Mouse (Mus musculus): Measurements from ENCODE around the gene Cpeb4.

The Cpeb4 gene

GRCm38 (mm10) chr11:31846771-31847468, 25.1 kb upstream of the Cpeb4 start:
- DNase-seq (ENCODE audit: low spot score in 2 of 2): no peak

GRCm38 (mm10) chr11:31847469-31847805, 24.6 kb upstream of the Cpeb4 start:
- DNase-seq (ENCODE audit: low spot score in 2 of 2): no peak

GRCm38 (mm10) chr11:31848725-31849124, 23.3 kb upstream of the Cpeb4 start:
- no peak for DNase-seq (ENCODE audit: low spot score in 2 of 2)

GRCm38 (mm10) chr11:31850156-31850775, 21.7 kb upstream of the Cpeb4 start:
- no peak for DNase-seq (ENCODE audit: low spot score in 2 of 2)

GRCm38 (mm10) chr11:31850995-31851394, 21.0 kb upstream of the Cpeb4 start:
- DNase-seq (ENCODE audit: low spot score in 2 of 2): peak in 1 of 2 experiments; percentile 54

- DNase-seq (ENCODE audit: low spot score in 2 of 2): no peak
These were observed 20.1 kb upstream of the Cpeb4 start for GRCm38 (mm10) chr11:31851702-31852560.

- DNase-seq (ENCODE audit: low spot score in 2 of 2): no peak
These were observed 17.1 kb upstream of the Cpeb4 start for GRCm38 (mm10) chr11:31854955-31855354.

GRCm38 (mm10) chr11:31857479-31857878, 14.5 kb upstream of the Cpeb4 start:
- no peak for DNase-seq (ENCODE audit: low spot score in 2 of 2)

GRCm38 (mm10) chr11:31861149-31861890, 10.7 kb upstream of the Cpeb4 start:
- DNase-seq (ENCODE audit: low spot score in 2 of 2): no peak

GRCm38 (mm10) chr11:31867976-31868375, 4.0 kb upstream of the Cpeb4 start:
- DNase-seq (ENCODE audit: low spot score in 2 of 2): no peak

GRCm38 (mm10) chr11:31870285-31871010, 1.6 kb upstream of the Cpeb4 start:
- peak; percentile 91 to 98 for DNase-seq (ENCODE audit: low spot score in 2 of 2)

GRCm38 (mm10) chr11:31871135-31871541, 873 bp upstream of the Cpeb4 start:
- peak; percentile 30 to 49 for DNase-seq (ENCODE audit: low spot score in 2 of 2)

- DNase-seq (ENCODE audit: low spot score in 2 of 2): no peak
These were observed 693 bp downstream of the Cpeb4 start for GRCm38 (mm10) chr11:31872546-31873261.

GRCm38 (mm10) chr11:31874071-31874470, 2.1 kb downstream of the Cpeb4 start:
- DNase-seq (ENCODE audit: low spot score in 2 of 2): no peak

- no peak for DNase-seq (ENCODE audit: low spot score in 2 of 2)
These were observed 11.7 kb downstream of the Cpeb4 start for GRCm38 (mm10) chr11:31883671-31884070.

GRCm38 (mm10) chr11:31885765-31886164, 13.8 kb downstream of the Cpeb4 start:
- DNase-seq (ENCODE audit: low spot score in 2 of 2): no peak

GRCm38 (mm10) chr11:31888229-31888628, 16.2 kb downstream of the Cpeb4 start:
- DNase-seq (ENCODE audit: low spot score in 2 of 2): no peak

GRCm38 (mm10) chr11:31892152-31892551, 20.1 kb downstream of the Cpeb4 start:
- no peak for DNase-seq (ENCODE audit: low spot score in 2 of 2)

GRCm38 (mm10) chr11:31893639-31894038, 21.6 kb downstream of the Cpeb4 start:
- DNase-seq (ENCODE audit: low spot score in 2 of 2): no peak

GRCm38 (mm10) chr11:31896065-31896792, 24.2 kb downstream of the Cpeb4 start:
- no peak for DNase-seq (ENCODE audit: low spot score in 2 of 2)

Measured in cerebellum, postnatal 4 days (tissue).